Mouse (Mus musculus): ENCODE measurements around the gene Rnf166. TPM values are rescaled to one million over a fixed set of nuclear protein-coding genes. Genes with fewer than 3 reads are reported as not detected.

Rnf166 gene
- polyA plus RNA-seq, 1 experiment, result 28.7 TPM

GRCm38 (mm10) chr8:122419881-122420555 is 55.8 kb downstream of the Rnf166 start:
- H3K4me3 ChIP-seq (ENCODE audit: insufficient read depth, low read depth, low read length), result no peak overlapping the region
- H3K4me1 ChIP-seq (ENCODE audit: control insufficient read depth, insufficient read depth, insufficient read length, low read length), result no peaks in the 10 kb centered on the region
- no peak overlapping the region for H3K27ac ChIP-seq (replicated peaks; ENCODE audit: low read depth, low read length)

Other genes starting within 250 kb of the Rnf166 start
- 3.4 and 6.1 TPM in 2 replicates for gene Zfpm1, start 193.9 kb downstream of the Rnf166 start, polyA plus RNA-seq (2012; ENCODE audit: insufficient read depth, insufficient read length, missing spikeins)
- gene Trhr2, start 115.3 kb downstream of the Rnf166 start, polyA plus RNA-seq (2012; ENCODE audit: insufficient read depth, insufficient read length, missing spikeins), result not detected in 2 replicates
- 14.5 and 15.7 TPM in 2 replicates for gene Zc3h18, start 99.5 kb downstream of the Rnf166 start, polyA plus RNA-seq (2012; ENCODE audit: insufficient read depth, insufficient read length, missing spikeins)
- not detected in 2 replicates for gene Il17c, start 54.0 kb downstream of the Rnf166 start, polyA plus RNA-seq (2012; ENCODE audit: insufficient read depth, insufficient read length, missing spikeins)
- gene Cyba, start 43.1 kb downstream of the Rnf166 start, polyA plus RNA-seq (2012; ENCODE audit: insufficient read depth, insufficient read length, missing spikeins), result 15.3 and 16.5 TPM in 2 replicates
- 10.0 and 16.3 TPM in 2 replicates for gene Mvd, start 32.6 kb downstream of the Rnf166 start, polyA plus RNA-seq (2012; ENCODE audit: insufficient read depth, insufficient read length, missing spikeins)
- not detected in 2 replicates for gene Snai3, start 15.3 kb downstream of the Rnf166 start, polyA plus RNA-seq (2012; ENCODE audit: insufficient read depth, insufficient read length, missing spikeins)
- 13.8 and 15.1 TPM in 2 replicates for gene Ctu2, start 79 bp upstream of the Rnf166 start, polyA plus RNA-seq (2012; ENCODE audit: insufficient read depth, insufficient read length, missing spikeins)
- 14.7 and 20.4 TPM in 2 replicates for gene Piezo1, start 75.3 kb upstream of the Rnf166 start, polyA plus RNA-seq (2012; ENCODE audit: insufficient read depth, insufficient read length, missing spikeins)
- gene Cdt1, start 92.0 kb upstream of the Rnf166 start, polyA plus RNA-seq (2012; ENCODE audit: insufficient read depth, insufficient read length, missing spikeins), result 0.48 and 0.58 TPM in 2 replicates
- gene Aprt, start 100.8 kb upstream of the Rnf166 start, polyA plus RNA-seq (2012; ENCODE audit: insufficient read depth, insufficient read length, missing spikeins), result 17.3 and 19.4 TPM in 2 replicates
- 1.9 and 2.7 TPM in 2 replicates for gene Galns, start 135.4 kb upstream of the Rnf166 start, polyA plus RNA-seq (2012; ENCODE audit: insufficient read depth, insufficient read length, missing spikeins)
- 81.0 and 89.0 TPM in 2 replicates for gene Trappc2l, start 135.6 kb upstream of the Rnf166 start, polyA plus RNA-seq (2012; ENCODE audit: insufficient read depth, insufficient read length, missing spikeins)
- not detected in 2 replicates for gene Pabpn1l, start 146.7 kb upstream of the Rnf166 start, polyA plus RNA-seq (2012; ENCODE audit: insufficient read depth, insufficient read length, missing spikeins)
- 10.1 and 22.7 TPM in 2 replicates for gene Cbfa2t3, start 223.0 kb upstream of the Rnf166 start, polyA plus RNA-seq (2012; ENCODE audit: insufficient read depth, insufficient read length, missing spikeins)

Measured in brown adipose tissue, adult 24 weeks (tissue).